Mouse (Mus musculus) thymus, adult 2 months (tissue): Measurements from ENCODE around the gene Elof1. TPM values are rescaled to one million over a fixed set of nuclear protein-coding genes. Genes with fewer than 3 reads are reported as not detected.

Experiments used
- DNase-seq: peaks from one replicate; pipeline ENCODE4 v3.0.0; 2021
- H3K27ac ChIP-seq: fragments of 200-500 bp; 2 replicates; pipeline ENCODE4 v1.5.1; 2012; ENCODE audit warnings: low read length, control low read depth; ENCODE audit not compliant: control insufficient read depth, insufficient read depth
- H3K27me3 ChIP-seq: fragments of 200-500 bp; 2 replicates; pipeline ENCODE4 v1.6.1; 2012; ENCODE audit warnings: mild to moderate bottlenecking, low read length, moderate library complexity, mixed read lengths; ENCODE audit not compliant: control insufficient read depth, insufficient read depth
- H3K36me3 ChIP-seq: fragments of 200-500 bp; 2 replicates; pipeline ENCODE4 v1.6.1; 2012; ENCODE audit warnings: mild to moderate bottlenecking, low read length, moderate library complexity; ENCODE audit not compliant: control insufficient read depth, insufficient read depth
- H3K4me1 ChIP-seq: fragments of 200-500 bp; replicated peaks from 2 replicates; pipeline ENCODE4 v1.6.1; 2012; ENCODE audit warnings: low read length; ENCODE audit not compliant: control insufficient read depth, insufficient read depth
- H3K4me3 ChIP-seq: fragments of 200-500 bp; 2 replicates; pipeline ENCODE4 v1.5.1; 2012; ENCODE audit warnings: mild to moderate bottlenecking, low read length, control low read depth, moderate library complexity; ENCODE audit not compliant: control insufficient read depth, insufficient read depth
- CTCF ChIP-seq: fragments of 200-500 bp; IDR thresholded peaks from 2 replicates; pipeline ENCODE4 v1.5.1; 2012; ENCODE audit warnings: mild to moderate bottlenecking, control low read depth, low read length, moderate library complexity, borderline replicate concordance; ENCODE audit not compliant: control insufficient read depth, poor library complexity, insufficient read depth; ENCODE audit errors: extremely low read depth
- POLR2A ChIP-seq: fragments of 200-500 bp; IDR thresholded peaks from 2 replicates; pipeline ENCODE4 v1.6.1; 2012; ENCODE audit warnings: mild to moderate bottlenecking, low read length, control low read depth, moderate library complexity; ENCODE audit not compliant: control insufficient read depth, poor library complexity, insufficient read depth; ENCODE audit errors: extremely low read depth
- WGBS: fragments of 180-500 bp; shearing (Covaris S2); methylation state at CpG from one replicate; pipeline ENCODE4 v1.1.7; 2018; 5-methylcytosine and 5-hydroxymethylcytosine counted together
- polyA plus RNA-seq: library from polyadenylated mRNA; depleted of rRNA; stranded (reverse); fragments of >200 nt; gene quantifications from 2 replicates; pipeline ENCODE4 v1.2.3, GENCODE M21; 2012

The Elof1 gene
- polyA plus RNA-seq, 1 experiment: 205 TPM

DNA sequence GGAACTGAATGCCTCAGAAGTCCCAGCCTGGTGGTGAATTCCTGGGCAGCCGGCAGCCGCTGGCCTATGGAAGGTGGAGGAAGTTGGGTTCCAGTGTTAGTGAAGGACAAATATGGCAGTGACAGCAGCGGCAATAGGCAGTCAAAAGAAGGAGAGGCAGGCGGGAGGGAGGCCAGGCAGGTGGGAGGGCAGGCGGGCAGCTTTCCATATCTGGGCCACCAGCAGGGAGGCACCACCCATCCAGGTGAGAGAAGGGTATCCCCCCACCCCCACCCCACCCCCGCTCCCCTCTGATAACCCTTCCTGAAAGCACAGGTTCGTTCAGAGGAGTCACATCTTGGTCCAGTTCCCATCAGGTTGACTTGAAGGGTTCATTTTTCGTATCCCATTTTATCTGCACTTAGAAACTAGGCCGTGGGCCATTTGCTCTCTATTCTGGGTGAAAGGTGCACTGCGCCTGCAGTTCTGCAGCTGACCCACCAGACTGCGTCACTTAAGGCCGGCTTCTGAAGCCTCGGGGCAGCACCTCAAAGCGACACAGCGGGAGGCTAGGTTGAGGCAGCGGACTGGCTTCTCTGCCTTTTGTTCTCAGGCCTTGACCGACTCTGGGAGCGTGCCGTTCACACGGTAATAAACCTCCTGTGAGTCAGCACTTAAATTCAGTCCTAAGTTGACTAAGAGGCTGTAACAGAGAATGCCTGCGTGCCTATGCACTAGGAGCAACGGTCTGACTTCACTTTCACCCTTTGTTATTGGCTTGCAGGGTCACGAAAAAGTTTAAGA is 20.0 kb upstream of the Elof1 start:
- DNase-seq: no peak
- no peak overlapping the region for H3K4me3 ChIP-seq
- no peaks in the 10 kb centered on the region for H3K36me3 ChIP-seq
- no peak for TF ChIP-seq CTCF
- no peak for TF ChIP-seq POLR2A
- no peaks in the 10 kb centered on the region for H3K27me3 ChIP-seq
- H3K27ac ChIP-seq: peak overlapping the region; percentile 88
- peaks cover 40% of the 10 kb centered on the region for H3K4me1 ChIP-seq
- 85% methylated on average over 23 of the region's 23 CpGs for WGBS

DNA sequence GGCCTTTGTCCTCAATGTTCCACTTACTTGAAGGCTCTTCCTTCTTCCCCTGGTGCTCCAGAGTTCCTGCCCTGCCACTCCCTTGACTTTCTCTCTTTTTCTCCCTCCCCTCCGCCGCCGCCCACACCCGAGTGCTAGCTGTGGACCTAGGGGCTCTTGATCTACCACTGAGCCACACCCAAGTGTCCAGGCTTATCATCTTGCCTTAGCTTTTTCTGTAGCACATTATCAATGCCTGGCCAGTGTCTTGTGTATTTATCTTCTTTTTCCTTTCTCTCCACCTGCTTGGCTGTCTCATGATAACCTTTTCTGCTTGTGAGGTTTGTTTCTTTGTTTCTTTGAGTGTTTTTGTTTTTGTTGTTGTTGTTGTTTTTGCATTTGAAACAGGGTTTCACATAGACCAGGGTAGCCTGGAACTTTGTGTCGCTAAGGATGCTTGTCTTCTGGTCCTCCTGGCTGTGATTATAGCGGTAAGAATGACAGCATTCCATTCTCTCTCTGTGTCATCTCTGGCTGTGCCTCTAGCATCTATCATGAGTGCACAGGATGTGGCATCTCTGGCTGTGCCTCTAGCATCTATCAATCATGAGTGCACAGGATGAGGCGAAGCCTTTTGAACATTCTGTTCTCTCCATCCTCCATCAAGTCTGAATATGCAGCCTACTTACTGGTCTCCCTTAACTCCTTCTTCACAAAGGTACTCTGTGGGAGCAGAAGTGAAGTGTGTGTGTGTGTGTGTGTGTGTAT is 18.8 kb upstream of the Elof1 start, which contains the start of gene Acp5:
Gene Acp5, minus strand, starts transcription at position 68 of the 747 bp plus-strand sequence.
- TF ChIP-seq CTCF: no peak
- WGBS: 61% methylated on average over 7 of the region's 7 CpGs
- no peak for DNase-seq
- H3K36me3 ChIP-seq: no peaks in the 10 kb centered on the region
- H3K4me3 ChIP-seq: no peak within 1 kb of the TSS
- peak within 1 kb of the TSS; percentile 93 for H3K27ac ChIP-seq
- peaks cover 47% of the 10 kb centered on the region for H3K4me1 ChIP-seq
- H3K27me3 ChIP-seq: no peaks in the 10 kb centered on the region

DNA sequence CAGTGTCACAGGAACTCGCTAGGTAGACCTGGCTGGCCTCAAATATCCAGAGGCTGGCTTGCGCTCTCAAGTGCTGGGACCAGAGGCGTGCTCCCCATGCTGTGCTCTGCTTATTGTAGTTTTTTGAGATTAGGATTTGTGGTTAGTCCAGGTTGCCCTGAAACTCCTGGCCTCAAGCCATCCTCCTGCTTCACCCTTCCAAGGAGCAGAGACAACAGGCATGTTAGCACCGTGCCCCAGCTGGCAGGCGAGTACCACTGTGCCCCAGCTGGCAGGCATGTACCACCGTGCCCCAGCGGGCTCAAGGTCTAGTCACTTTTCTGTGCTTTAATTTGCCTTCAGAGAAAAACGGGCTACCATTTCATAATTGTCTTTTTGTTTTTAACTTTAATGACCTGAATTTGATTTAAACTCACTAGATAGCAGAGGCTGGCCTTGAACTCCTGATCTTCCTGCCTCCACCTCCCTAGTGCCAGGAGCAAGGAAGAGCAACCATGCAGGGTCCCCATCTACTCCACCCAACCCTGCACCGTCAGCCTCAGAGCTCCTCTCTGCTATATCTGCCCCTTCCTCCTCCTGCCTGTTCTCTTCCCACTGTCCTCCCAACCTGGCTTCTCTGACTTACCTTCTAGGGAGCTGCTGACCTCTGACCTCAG is 18.1 kb upstream of the Elof1 start:
- TF ChIP-seq POLR2A (no peak), CTCF (no peak)
- H3K27me3 ChIP-seq: no peaks in the 10 kb centered on the region
- peak overlapping the region; percentile 93 for H3K27ac ChIP-seq
- no peak for DNase-seq
- peaks cover 54% of the 10 kb centered on the region for H3K4me1 ChIP-seq
- 65% methylated on average over 9 of the region's 9 CpGs for WGBS
- no peak overlapping the region for H3K4me3 ChIP-seq
- H3K36me3 ChIP-seq: no peaks in the 10 kb centered on the region

DNA sequence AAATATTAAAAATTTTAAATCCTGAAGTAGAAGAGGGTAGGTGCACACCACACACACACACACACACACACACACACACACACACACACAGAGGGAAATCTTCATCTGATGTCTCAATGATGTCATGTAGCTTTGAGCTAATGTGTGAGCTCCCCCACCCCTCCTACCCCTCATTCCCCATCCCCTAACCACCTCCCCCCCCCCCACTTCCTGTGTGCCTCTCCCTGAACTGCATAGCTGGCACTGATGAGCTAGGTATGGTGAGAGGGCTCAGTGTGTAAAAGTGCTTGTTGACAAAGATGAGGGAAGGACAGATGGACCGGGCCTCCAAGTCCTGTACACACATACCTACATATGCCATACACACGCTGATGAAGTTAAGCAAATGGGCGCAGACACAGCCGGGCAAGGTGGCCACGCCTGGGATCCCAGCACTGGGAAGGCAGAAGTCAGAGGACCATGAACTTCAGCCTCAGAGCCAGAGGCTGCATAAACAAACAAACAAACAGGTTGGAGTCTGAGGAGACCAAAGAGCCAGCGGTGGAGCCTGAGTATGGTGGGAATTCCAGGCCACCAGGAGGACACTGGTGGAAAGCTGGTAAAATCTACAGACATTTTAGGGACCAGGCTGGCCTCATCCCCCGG is 17.4 kb upstream of the Elof1 start:
- TF ChIP-seq POLR2A (no peak), CTCF (no peak)
- WGBS: 74% methylated on average over 7 of the region's 7 CpGs
- DNase-seq: no peak
- H3K4me3 ChIP-seq: no peak overlapping the region
- peak overlapping the region; percentile 93 for H3K27ac ChIP-seq
- no peaks in the 10 kb centered on the region for H3K27me3 ChIP-seq
- peaks cover 61% of the 10 kb centered on the region for H3K4me1 ChIP-seq
- no peaks in the 10 kb centered on the region for H3K36me3 ChIP-seq

DNA sequence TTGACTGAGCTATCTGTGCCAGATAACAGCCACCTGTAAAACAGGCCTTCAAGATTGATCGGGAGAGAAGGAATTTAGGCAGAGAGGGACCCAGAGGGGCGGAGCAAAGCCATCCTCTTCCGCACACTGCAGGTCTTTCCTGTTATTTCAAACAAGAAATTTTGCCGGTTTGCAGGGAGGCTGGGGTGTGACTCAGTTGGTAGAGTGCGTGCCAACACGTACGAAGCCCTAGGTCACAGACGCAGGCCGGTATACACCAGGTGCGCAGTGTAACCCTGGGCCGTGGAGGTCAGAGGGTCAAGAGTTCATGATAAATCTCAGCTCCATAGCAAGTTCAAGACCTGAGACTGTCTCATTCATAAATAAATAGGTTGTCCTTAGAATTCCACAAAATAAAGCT is 15.2 kb upstream of the Elof1 start:
- peak overlapping the region; percentile 84 for H3K4me3 ChIP-seq
- 80% methylated on average over 11 of the region's 11 CpGs for WGBS
- peaks cover 61% of the 10 kb centered on the region for H3K4me1 ChIP-seq
- DNase-seq: no peak
- H3K27me3 ChIP-seq: no peaks in the 10 kb centered on the region
- H3K27ac ChIP-seq: peak overlapping the region; percentile 75
- peaks cover 6% of the 10 kb centered on the region; the same call in 1 of the 2 replicates for H3K36me3 ChIP-seq
- TF ChIP-seq CTCF: no peak
- no peak for TF ChIP-seq POLR2A
